Mouse (Mus musculus): ENCODE measurements around the gene Luc7l.
"Not testable (repeated sequence)": the region's sequence is repeated elsewhere in the genome, so short reads cannot be mapped to it uniquely, and the experiment has no call there.

The Luc7l gene

DNA sequence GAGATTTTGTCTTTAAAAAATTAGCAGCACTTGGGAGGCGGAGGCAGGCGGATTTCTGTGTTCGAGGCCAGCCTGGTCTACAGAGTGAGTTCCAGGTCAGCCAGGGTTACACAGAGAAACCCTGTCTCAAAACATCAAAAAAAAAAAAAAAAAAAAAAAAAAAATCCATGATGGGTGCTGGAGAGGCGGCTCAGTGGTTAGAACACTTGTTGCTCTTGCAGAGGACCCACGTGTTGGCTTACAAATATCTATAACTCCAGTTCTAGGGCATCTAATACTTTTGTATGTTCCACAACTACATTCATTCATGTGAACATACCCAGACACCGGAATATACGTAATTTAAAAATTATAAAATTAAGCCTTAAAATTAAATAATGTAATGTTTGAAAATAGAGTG is 2.6 kb downstream of the Luc7l start:
- no peak for DNase-seq

DNA sequence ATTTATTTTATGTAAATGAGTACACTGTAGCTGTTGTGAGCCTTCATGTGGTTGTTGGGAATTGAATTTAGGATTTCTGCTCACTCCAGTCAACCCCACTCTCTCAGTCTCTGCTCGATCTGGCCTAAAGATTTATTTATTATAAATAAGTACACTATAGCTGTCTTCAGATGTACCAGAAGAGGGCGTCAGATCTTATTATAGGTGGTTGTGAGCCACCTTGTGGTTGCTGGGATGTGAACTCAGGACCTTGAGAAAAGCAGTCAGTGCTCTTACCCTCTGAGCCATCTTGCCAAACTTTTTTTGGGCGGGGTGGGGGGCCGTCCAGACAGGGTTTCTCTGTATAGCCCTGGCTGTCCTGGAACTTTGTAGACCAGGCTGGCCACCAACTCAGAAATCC is 9.1 kb downstream of the Luc7l start:
- no peak for DNase-seq

DNA sequence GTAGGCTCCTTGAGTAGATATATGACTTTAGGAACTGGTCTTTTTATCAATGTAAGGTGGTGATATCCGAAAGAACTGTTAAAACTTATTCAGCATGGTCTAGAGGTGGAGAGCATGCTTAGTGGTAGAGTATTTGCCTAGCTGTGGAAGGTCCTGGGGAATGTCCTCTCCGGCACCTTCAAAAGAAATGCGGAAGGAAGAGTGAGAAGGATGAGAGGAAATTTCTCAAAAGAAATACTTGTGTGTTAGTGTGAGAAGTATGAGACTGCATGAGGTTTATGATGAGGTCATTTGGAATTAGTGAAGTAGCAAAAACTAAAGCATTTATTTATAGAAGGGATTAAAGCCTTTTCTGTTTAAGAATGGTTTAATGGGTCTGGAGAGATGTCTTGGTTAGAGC is 9.7 kb downstream of the Luc7l start:
- no peak for DNase-seq

DNA sequence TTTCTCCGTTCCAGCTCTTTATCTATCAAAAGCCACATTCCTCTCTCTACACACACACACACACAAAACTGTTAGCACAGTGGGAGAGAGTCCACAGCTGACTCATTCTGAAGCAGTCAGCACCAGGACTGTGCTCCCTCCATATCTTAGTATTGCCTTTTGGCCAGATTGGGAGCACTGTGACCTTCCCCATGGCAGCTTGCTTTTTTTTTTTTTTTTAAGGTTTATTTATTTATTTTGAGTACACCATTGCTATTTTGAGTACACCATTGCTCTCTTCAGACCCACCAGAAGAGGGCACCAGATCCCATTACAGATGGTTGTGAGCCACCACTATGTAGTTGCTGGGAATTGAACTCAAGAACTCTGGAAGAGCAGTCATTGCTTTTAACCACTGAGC is 16.2 kb downstream of the Luc7l start:
- DNase-seq, result no peak

DNA sequence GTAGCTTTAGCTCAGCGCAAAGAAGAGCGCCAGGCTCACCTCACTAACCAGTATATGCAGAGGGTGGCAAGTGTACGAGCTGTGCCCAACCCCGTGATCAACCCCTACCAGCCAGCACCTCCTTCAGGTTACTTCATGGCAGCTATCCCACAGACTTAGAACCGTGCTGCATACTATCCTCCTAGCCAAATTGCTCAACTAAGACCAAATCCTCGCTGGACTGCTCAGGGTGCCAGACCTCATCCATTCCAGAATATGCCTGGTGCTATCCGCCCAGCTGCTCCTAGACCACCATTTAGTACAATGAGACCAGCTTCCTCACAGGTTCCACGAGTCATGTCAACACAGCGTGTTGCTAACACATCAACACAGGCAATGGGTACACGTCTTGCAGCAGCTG is 16.9 kb downstream of the Luc7l start:
- DNase-seq, result not testable (repeated sequence)

DNA sequence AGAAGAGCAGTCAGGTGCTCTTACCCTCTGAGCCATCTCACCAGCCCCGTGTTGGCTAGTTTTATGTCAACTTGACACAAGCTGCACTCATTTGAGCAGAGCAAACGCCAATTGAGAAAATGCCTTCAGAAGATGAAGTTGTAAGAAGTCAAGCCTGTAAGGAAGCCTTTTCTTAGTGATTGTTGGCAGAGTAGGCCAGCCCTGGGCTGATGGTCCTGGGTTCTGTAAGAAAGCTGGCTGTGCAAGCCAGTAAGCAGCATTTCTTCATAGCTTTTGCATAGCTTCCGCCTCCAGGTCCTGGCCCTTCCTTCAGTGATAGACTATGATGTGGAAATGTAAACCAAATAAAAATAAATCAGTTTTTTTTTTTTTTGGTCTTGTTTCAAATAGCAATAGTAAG is 19.9 kb downstream of the Luc7l start:
- no peak for DNase-seq

DNA sequence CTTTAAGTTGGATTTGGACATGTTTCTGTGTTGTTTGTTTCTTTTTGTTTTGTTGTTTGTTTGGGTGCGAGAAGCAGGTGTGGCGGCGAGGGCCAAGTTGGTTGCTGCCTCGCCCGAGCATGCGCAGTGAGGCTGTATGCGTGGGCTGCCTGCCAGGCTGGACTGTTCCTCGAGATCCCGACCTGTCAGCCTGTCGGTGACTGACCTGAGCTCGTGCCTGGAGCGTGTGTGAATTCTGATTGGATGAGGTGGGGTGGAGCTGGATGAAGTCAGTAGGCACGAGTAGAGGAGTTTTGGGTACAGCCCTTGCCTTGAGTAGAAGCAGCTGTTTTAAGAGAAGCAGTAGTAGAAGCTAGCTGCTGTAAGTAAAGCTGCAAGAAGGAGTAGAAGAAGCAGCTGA is 23.2 kb downstream of the Luc7l start:
- no peak for DNase-seq

DNA sequence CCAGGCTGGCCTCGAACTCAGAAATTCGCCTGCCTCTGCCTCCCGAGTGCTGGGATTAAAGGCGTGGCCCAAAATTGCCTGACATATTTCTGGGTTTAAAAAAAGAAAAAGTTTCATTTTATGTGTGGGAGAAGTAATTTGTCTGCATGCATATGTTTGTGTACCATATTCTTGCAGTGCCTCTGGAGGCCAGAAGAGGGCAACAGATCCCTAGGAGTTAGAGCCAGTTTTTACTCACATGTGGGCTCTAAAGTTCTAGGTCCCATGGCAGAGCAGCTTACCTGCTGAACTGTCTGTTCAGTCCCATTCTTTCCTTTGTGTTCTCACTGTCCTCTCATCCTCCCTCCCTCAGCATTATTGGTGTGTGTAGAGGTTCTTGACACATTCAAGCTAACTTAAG is 24.0 kb downstream of the Luc7l start:
- peak; percentile 31 to 35 for DNase-seq

DNA sequence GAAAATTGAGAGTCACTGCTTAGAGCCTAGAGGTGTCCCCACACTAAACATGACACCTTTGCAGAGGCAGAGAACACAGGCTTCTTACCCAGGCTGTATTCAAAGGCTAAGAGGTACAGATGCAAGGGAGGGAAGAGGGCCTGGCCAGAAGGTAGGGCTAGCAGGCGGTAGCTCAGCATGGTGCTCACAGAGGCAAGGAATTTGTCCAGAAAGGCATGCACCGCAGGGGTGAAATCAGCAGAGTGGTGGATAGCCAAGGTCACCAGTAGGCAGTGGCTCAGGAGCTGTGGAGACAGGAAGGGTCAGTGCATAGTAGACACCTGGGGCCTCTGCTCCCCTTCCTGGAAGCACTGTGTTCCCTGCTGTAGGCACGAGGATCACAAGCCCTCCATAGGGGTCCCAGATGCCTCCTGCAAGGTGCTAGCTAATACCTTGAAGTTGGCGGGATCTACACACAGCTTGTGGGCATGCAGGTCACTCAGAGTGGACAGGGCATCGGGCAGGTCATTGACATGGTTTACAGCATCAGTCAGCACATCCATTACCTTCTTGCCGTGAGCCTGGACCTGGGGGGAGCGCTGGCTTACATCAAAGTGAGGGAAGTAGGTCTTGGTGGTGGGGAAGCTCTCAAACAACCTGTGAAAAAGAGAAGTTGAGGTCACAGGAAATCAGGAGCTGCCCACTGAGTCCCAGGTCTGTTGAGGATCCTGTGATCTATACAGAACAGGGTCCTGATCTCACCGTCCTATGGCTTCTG is 33.7 kb downstream of the Luc7l start:
- no peak for DNase-seq

DNA sequence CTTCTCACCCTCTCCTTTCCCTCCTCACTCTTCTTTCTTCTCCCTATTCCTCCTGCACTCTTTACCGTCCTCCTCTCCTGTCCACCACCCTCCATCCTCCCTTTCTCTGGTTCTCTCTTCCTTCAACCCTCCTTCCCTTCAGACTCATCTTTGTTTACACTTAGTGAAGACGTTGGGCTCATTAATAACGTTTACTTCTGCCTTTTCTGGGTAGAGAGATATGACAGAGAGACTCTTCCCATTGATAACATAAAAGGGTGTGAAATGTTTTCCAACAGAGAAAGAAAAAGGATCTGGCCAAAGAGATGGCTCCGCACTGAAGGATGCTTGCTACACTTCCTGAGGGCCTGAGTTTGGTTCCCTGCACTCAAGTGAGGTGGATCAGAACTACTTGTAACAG is 36.8 kb downstream of the Luc7l start:
- DNase-seq, result no peak

DNA sequence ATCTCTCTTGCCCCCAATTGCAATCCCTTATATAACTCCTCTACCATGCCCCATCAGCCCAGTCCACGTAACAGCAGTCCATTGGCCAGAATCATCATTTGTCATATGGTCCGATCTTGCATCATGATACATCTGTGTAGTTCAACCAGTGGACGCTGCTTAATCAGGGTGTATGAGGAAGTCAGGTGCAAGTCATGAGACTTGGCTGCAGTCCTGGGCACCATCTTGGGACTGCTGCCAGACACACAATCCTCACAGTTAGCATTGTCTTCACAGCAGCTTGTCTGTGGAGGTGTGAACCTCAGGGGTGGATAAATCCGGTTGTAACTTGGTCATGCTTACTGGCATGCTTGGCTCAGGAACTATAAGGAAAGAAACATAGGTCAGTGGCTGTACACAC is 45.6 kb downstream of the Luc7l start:
- not testable (repeated sequence) for DNase-seq

DNA sequence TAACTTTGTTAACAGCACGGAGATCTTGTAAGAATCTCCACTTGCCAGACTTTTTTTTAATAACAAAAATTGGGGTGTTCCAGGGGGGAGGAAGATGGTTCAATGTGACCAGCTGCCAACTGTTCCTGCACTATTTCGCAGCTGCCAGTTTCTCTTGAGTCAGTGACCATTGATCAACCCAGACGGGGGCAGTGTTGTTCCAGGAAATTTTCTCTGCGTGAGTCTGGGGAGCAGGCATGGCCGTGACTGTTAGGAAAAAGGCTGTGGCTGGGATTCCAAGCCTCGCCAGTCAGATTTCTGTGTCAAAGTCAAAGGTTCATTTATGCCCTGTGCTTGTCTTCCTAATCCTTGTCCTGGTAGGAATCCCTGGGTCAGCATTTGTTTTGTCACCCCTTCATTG is 61.6 kb downstream of the Luc7l start:
- DNase-seq, result peak; percentile 50 to 61

DNA sequence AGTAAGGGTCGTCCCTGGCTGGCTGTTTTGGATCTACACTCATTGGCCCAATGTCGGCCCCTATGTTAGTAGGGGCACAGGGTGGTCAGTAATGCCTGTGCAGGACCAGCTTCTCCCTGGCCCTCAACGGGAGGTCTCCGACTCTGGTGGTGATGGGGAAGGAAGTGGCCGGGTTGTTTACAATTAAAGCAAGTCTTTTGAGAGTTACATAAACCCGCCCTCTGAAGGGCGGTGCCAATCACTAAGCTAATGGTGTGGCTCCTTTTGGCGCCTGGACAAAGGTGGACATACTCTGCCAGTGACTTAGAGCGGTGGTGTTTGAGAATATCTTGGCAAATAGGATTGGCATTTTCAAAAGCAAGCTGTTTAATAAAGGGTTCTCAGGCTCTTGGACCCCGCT is 62.8 kb downstream of the Luc7l start:
- DNase-seq, result no peak

DNA sequence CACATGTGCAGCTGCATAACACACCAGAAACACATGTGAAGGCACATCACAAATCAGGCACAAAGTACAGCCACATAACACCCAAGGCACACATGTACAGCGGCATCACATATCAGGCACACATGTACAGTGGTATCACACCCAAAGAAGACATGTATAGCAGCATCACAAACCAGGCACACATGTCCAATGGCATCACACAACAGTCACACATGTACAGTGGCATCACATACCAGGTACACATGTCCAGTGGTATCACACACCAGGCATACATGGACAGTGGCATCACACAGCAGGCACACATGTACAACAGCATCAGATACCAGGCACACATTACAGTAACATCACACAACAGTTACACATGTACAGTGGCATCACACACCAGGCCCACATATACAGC is 65.7 kb downstream of the Luc7l start:
- no peak for DNase-seq

All from thymus, postnatal 36 days (tissue).